Mouse (Mus musculus): ENCODE results near the gene Ptprm. TPM values are rescaled to one million over a fixed set of nuclear protein-coding genes. Genes with fewer than 3 reads are reported as not detected.

Gene Ptprm
- polyA plus RNA-seq, 2 experiments: 15.8 to 21.8 TPM

DNA sequence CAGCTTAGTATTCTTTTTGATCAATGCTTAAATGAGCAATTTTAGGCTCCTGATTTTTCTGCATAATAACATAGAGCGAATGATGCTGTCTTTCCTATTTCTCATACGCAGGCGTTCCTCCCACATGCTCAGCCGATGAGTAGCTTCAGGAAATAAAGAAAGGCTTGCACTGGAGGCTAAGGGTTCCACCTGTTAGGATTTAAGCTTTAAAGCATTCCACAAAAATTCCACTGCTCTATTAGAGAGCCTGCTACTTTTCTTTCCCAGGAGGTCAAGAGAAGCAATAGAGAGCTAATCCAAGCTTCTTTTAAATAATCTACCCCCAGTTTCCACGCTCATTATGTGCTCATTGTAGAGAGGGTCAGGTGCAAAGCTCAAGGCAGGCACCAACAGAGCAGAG is 127.3 kb downstream of the Ptprm start:
- Histone ChIP-seq H3K4me2 (replicated peaks; ENCODE audit: low read depth, low read length, severe bottlenecking) (no peak overlapping the region), H3K4me1 (ENCODE audit: control insufficient read depth, insufficient read depth, low read length) (peaks cover 4% of the 10 kb centered on the region; the same call in 1 of the 2 replicates), H3K27me3 (ENCODE audit: control insufficient read depth, insufficient read depth, low read length) (no peaks in the 10 kb centered on the region), H3K27ac (replicated peaks; ENCODE audit: low read depth, low read length) (no peak overlapping the region), H3K9ac (ENCODE audit: low read depth, low read length, severe bottlenecking) (no peak overlapping the region), H3K9me3 (ENCODE audit: control insufficient read depth, low read length) (no peaks in the 10 kb centered on the region), H3K4me3 (replicated peaks; ENCODE audit: low read length) (no peak overlapping the region), H3K36me3 (ENCODE audit: control insufficient read depth, insufficient read depth, low read length) (no peaks in the 10 kb centered on the region)
- DNase-seq (ENCODE audit: low spot score): peak; percentile 59
- 30% methylated on average over 5 of the region's 5 CpGs for WGBS
- no peak for TF ChIP-seq POLR2A (IDR thresholded peaks at IDR 0.05; ENCODE audit: borderline replicate concordance, extremely low read depth, insufficient read depth, insufficient read length)
- no peak for ATAC-seq (ENCODE audit: low FRiP score, low read depth)

DNA sequence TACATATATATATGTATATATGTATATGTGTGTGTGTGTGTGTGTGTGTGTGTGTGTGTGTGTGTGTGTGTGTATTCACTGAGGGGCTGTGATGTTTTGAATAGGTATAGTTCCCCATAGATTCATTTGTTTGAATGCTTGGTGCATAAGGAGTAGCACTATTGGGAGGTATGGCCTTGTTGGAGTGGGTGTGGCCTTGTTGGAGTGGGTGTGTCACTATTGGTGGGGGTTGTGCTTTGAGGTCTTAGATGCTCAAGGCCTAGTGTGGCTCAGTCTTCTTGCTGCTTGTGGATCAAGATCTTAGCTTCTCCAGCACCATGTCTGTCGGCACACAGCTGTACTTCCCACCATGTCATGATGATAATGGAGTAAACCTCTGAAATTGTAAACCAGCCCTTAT is 138.9 kb downstream of the Ptprm start:
- Histone ChIP-seq H3K4me1 (ENCODE audit: control insufficient read depth, insufficient read depth, low read length) (no peaks in the 10 kb centered on the region), H3K9me3 (ENCODE audit: control insufficient read depth, low read length) (no peaks in the 10 kb centered on the region), H3K36me3 (ENCODE audit: control insufficient read depth, insufficient read depth, low read length) (no peaks in the 10 kb centered on the region), H3K27me3 (ENCODE audit: control insufficient read depth, insufficient read depth, low read length) (no peaks in the 10 kb centered on the region), H3K4me3 (replicated peaks; ENCODE audit: low read length) (no peak overlapping the region), H3K9ac (ENCODE audit: low read depth, low read length, severe bottlenecking) (no peak overlapping the region), H3K4me2 (replicated peaks; ENCODE audit: low read depth, low read length, severe bottlenecking) (no peak overlapping the region), H3K27ac (replicated peaks; ENCODE audit: low read depth, low read length) (no peak overlapping the region)
- no peak for TF ChIP-seq POLR2A (IDR thresholded peaks at IDR 0.05; ENCODE audit: borderline replicate concordance, extremely low read depth, insufficient read depth, insufficient read length)
- DNase-seq (ENCODE audit: low spot score) (no peak), ATAC-seq (ENCODE audit: low FRiP score, low read depth) (no peak)
- WGBS: 95% methylated on average over 1 of the region's 1 CpGs

DNA sequence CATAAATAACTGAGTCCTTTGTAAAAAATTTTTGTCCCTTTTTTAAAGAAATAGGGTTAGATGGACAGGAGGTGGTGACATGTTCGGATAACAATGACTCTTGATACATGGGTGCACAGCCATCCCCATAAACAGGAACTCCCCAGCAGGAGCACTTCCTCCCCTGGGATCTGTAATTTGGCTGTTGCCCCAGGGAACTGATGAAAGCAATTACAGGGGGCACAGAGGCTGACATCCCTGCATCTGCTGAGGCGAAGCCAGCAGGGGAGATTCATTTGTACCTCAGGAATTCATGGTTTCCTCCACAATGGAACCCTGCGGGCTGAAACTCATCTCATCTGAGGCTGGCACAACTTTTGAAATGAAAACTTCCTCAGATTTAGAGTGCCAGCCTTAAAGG is 140.5 kb downstream of the Ptprm start:
- WGBS: 16% methylated on average over 3 of the region's 3 CpGs
- H3K27ac ChIP-seq (replicated peaks; ENCODE audit: low read depth, low read length): no peak overlapping the region
- TF ChIP-seq POLR2A (IDR thresholded peaks at IDR 0.05; ENCODE audit: borderline replicate concordance, extremely low read depth, insufficient read depth, insufficient read length): no peak
- no peak for ATAC-seq (ENCODE audit: low FRiP score, low read depth)
- H3K9ac ChIP-seq (ENCODE audit: low read depth, low read length, severe bottlenecking): no peak overlapping the region
- no peaks in the 10 kb centered on the region for H3K36me3 ChIP-seq (ENCODE audit: control insufficient read depth, insufficient read depth, low read length)
- no peak for DNase-seq (ENCODE audit: low spot score)
- no peak overlapping the region for H3K4me2 ChIP-seq (replicated peaks; ENCODE audit: low read depth, low read length, severe bottlenecking)
- no peaks in the 10 kb centered on the region for H3K27me3 ChIP-seq (ENCODE audit: control insufficient read depth, insufficient read depth, low read length)
- H3K4me1 ChIP-seq (ENCODE audit: control insufficient read depth, insufficient read depth, low read length): peaks cover 6% of the 10 kb centered on the region; the same call in 1 of the 2 replicates
- H3K9me3 ChIP-seq (ENCODE audit: control insufficient read depth, low read length): no peaks in the 10 kb centered on the region
- no peak overlapping the region for H3K4me3 ChIP-seq (replicated peaks; ENCODE audit: low read length)

DNA sequence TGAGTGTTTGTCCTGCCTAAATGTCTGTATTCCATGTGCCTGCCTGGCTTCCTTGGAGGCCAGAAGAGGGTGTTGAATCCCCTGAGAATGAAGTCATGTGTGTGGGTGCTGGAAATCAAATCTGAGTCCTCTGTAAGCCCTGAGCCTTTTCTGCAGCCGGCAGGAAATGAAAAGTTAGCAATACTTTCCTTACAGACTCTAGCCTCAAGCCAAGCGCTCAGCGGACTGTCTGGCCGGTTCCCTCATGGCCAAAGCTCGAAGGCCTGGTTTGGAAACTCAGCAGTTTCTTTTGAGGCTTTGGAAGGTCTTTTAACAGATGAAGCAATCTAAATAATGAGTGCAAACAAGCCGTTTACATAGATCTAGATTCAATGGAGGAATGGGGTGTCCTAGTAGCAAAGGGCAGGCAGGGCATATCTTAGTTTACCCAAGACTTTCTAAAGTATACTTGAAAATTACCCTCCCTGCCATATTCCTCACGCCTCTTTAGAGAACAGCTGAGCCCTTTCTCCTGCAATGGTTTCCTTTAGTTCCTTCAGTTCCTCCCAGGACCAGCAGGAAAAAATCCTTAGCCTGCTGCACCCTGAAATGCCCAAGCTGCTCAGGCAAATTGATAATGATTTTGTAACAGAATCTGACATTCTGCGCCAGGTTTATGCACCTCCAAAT is 144.4 kb downstream of the Ptprm start:
- no peaks in the 10 kb centered on the region for H3K36me3 ChIP-seq (ENCODE audit: control insufficient read depth, insufficient read depth, low read length)
- peaks cover 6% of the 10 kb centered on the region; the same call in 1 of the 2 replicates for H3K4me1 ChIP-seq (ENCODE audit: control insufficient read depth, insufficient read depth, low read length)
- no peak for ATAC-seq (ENCODE audit: low FRiP score, low read depth)
- no peak overlapping the region for H3K27ac ChIP-seq (replicated peaks; ENCODE audit: low read depth, low read length)
- DNase-seq (ENCODE audit: low spot score): no peak
- 46% methylated on average over 8 of the region's 8 CpGs for WGBS
- no peaks in the 10 kb centered on the region for H3K9me3 ChIP-seq (ENCODE audit: control insufficient read depth, low read length)
- H3K9ac ChIP-seq (ENCODE audit: low read depth, low read length, severe bottlenecking): no peak overlapping the region
- no peak for TF ChIP-seq POLR2A (IDR thresholded peaks at IDR 0.05; ENCODE audit: borderline replicate concordance, extremely low read depth, insufficient read depth, insufficient read length)
- H3K4me2 ChIP-seq (replicated peaks; ENCODE audit: low read depth, low read length, severe bottlenecking): no peak overlapping the region
- no peak overlapping the region for H3K4me3 ChIP-seq (replicated peaks; ENCODE audit: low read length)
- no peaks in the 10 kb centered on the region for H3K27me3 ChIP-seq (ENCODE audit: control insufficient read depth, insufficient read depth, low read length)

GRCm38 (mm10) chr17:67208600-67208999 is 145.7 kb downstream of the Ptprm start:
- H3K4me2 ChIP-seq (replicated peaks; ENCODE audit: low read depth, low read length, severe bottlenecking): no peak overlapping the region
- H3K27ac ChIP-seq (replicated peaks; ENCODE audit: low read depth, low read length): no peak overlapping the region
- no peaks in the 10 kb centered on the region for H3K27me3 ChIP-seq (ENCODE audit: control insufficient read depth, insufficient read depth, low read length)
- H3K36me3 ChIP-seq (ENCODE audit: control insufficient read depth, insufficient read depth, low read length): no peaks in the 10 kb centered on the region
- ATAC-seq (ENCODE audit: low FRiP score, low read depth) (no peak), DNase-seq (ENCODE audit: low spot score) (no peak)
- no peak overlapping the region for H3K4me3 ChIP-seq (replicated peaks; ENCODE audit: low read length)
- H3K9ac ChIP-seq (ENCODE audit: low read depth, low read length, severe bottlenecking): no peak overlapping the region
- H3K4me1 ChIP-seq (ENCODE audit: control insufficient read depth, insufficient read depth, low read length): peaks cover 6% of the 10 kb centered on the region; the same call in 1 of the 2 replicates
- no peak for TF ChIP-seq POLR2A (IDR thresholded peaks at IDR 0.05; ENCODE audit: borderline replicate concordance, extremely low read depth, insufficient read depth, insufficient read length)
- no peaks in the 10 kb centered on the region for H3K9me3 ChIP-seq (ENCODE audit: control insufficient read depth, low read length)
- WGBS: 67% methylated on average over 5 of the region's 5 CpGs

All from limb, embryonic 14.5 days (tissue).